Mouse (Mus musculus): ENCODE data around the gene Cwf19l1. TPM values are rescaled to one million over a fixed set of nuclear protein-coding genes. Genes with fewer than 3 reads are reported as not detected.

Cwf19l1 gene
- total and polyA plus RNA-seq, 2 experiments from 2014 or later: 10.7 to 27.3 TPM

DNA sequence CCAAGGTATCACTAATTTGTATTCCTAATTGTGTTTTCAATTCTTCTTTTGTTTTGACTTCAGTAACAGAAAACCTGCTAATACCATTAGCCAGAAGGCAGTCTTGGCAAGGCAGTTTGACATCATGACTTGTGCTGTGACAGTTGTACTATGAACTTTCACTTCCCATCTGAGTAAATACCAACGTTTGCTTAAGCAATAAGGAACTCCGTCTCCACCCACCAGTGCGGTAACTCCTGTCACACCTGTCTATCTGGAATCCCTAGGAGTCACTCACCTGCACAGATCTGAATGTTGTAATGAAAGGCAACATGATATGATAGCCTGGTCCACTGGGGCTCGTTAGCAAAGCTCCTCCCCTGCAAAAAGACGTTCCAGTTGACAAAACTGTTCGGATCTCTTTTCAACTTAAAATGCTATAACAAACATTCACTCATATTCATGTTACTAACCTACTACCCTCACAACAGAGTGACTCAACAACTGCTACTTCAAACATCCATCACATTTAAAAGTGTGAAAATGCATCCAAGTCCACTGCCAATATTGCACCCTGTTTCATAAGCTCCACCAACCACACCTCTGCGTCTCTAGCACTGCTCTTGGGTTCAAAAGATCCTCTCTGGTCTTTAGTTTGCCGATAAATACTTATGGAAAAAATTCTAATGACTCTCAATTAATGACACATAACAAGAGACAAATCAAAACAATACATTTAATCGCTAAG lies 68.2 kb downstream of the Cwf19l1 start:
- 87% methylated on average over 9 of the region's 9 CpGs for WGBS
- Histone ChIP-seq H3K4me2 (ENCODE audit: low read depth, low read length) (no peak overlapping the region; the same call in 1 of the 2 replicates), H3K36me3 (ENCODE audit: insufficient read depth, low read length) (0 out of 2 replicates have a peak, but pooled peaks cover 7% of the 10 kb centered on the region), H3K27ac (no peak overlapping the region), H3K9me3 (ENCODE audit: low read length) (no peaks in the 10 kb centered on the region), H3K4me1 (ENCODE audit: insufficient read depth, low read length) (peaks cover 6% of the 10 kb centered on the region; the same call in 1 of the 2 replicates), H3K9ac (replicated peaks; ENCODE audit: low read length) (no peak overlapping the region), H3K27me3 (ENCODE audit: insufficient read depth, low read length) (no peaks in the 10 kb centered on the region), H3K4me3 (ENCODE audit: low read length) (no peak overlapping the region)
- no peak for DNase-seq (ENCODE audit: low spot score)
- no peak for TF ChIP-seq CTCF (IDR thresholded peaks at IDR 0.05; ENCODE audit: low read depth)
- ATAC-seq: no peak

DNA sequence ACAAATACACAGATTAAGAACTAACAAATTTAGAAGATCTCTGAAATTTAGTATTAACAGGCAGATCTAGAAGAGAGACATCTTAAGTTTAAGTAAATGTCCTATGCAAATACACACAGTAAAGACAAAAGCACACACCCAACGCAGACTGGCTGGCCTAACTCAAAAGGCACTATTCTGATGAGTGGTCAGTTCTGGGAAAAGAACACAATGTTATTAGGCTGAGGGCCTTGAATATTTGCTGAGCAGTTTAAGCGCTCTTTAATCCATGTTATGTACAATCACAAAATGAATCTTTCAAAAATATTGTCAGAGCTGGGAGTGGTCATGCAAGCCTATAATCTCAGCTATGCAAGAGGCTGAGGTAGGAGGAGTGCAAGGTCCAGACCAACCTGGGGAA lies 70.9 kb downstream of the Cwf19l1 start:
- Histone ChIP-seq H3K4me1 (ENCODE audit: insufficient read depth, low read length) (peaks cover 6% of the 10 kb centered on the region; the same call in 1 of the 2 replicates), H3K27me3 (ENCODE audit: insufficient read depth, low read length) (no peaks in the 10 kb centered on the region), H3K36me3 (ENCODE audit: insufficient read depth, low read length) (peaks cover 12% of the 10 kb centered on the region), H3K9ac (replicated peaks; ENCODE audit: low read length) (no peak overlapping the region), H3K4me2 (ENCODE audit: low read depth, low read length) (no peak overlapping the region), H3K4me3 (ENCODE audit: low read length) (no peak overlapping the region), H3K9me3 (ENCODE audit: low read length) (no peaks in the 10 kb centered on the region), H3K27ac (no peak overlapping the region)
- DNase-seq (ENCODE audit: low spot score) (no peak), ATAC-seq (no peak)
- 96% methylated on average over 2 of the region's 2 CpGs for WGBS
- TF ChIP-seq CTCF (IDR thresholded peaks at IDR 0.05; ENCODE audit: low read depth): no peak

- no peak overlapping the region for H3K4me2 ChIP-seq (ENCODE audit: low read depth, low read length)
- peaks cover 6% of the 10 kb centered on the region; the same call in 1 of the 2 replicates for H3K4me1 ChIP-seq (ENCODE audit: insufficient read depth, low read length)
- WGBS: 90% methylated on average over 7 of the region's 7 CpGs
- no peak overlapping the region for H3K4me3 ChIP-seq (ENCODE audit: low read length)
- ATAC-seq: no peak
- no peaks in the 10 kb centered on the region for H3K27me3 ChIP-seq (ENCODE audit: insufficient read depth, low read length)
- peaks cover 20% of the 10 kb centered on the region for H3K36me3 ChIP-seq (ENCODE audit: insufficient read depth, low read length)
- DNase-seq (ENCODE audit: low spot score): no peak
- no peak overlapping the region for H3K9ac ChIP-seq (replicated peaks; ENCODE audit: low read length)
- H3K9me3 ChIP-seq (ENCODE audit: low read length): no peaks in the 10 kb centered on the region
- no peak overlapping the region for H3K27ac ChIP-seq
- TF ChIP-seq CTCF (IDR thresholded peaks at IDR 0.05; ENCODE audit: low read depth): no peak
Observed at GRCm38 (mm10) chr19:44063773-44064172, 71.9 kb downstream of the Cwf19l1 start.

- no peak overlapping the region for H3K4me3 ChIP-seq (ENCODE audit: low read length)
- no peaks in the 10 kb centered on the region for H3K4me1 ChIP-seq (ENCODE audit: insufficient read depth, low read length)
- DNase-seq (ENCODE audit: low spot score) (no peak), ATAC-seq (no peak)
- TF ChIP-seq CTCF (IDR thresholded peaks at IDR 0.05; ENCODE audit: low read depth): no peak
- H3K9me3 ChIP-seq (ENCODE audit: low read length): no peaks in the 10 kb centered on the region
- no peak overlapping the region for H3K27ac ChIP-seq
- no peaks in the 10 kb centered on the region for H3K27me3 ChIP-seq (ENCODE audit: insufficient read depth, low read length)
- peaks cover 29% of the 10 kb centered on the region for H3K36me3 ChIP-seq (ENCODE audit: insufficient read depth, low read length)
- H3K4me2 ChIP-seq (ENCODE audit: low read depth, low read length): no peak overlapping the region
- WGBS: 90% methylated on average over 3 of the region's 3 CpGs
- H3K9ac ChIP-seq (replicated peaks; ENCODE audit: low read length): no peak overlapping the region
Observed at GRCm38 (mm10) chr19:44060226-44060625, 75.5 kb downstream of the Cwf19l1 start.

Other genes starting within 250 kb of the Cwf19l1 start
- 12.8 and 13.3 TPM in 2 replicates for gene Dnmbp, start 195.7 kb downstream of the Cwf19l1 start, total RNA-seq (2014; rRNA removed)
- 6.5 and 7.1 TPM in 2 replicates for gene Dnmbp, start 195.7 kb downstream of the Cwf19l1 start, polyA plus RNA-seq (2015; fragmentation: Nextera tagmentation; extraction: Ambion mirVana)
- 0.43 and 0.84 TPM in 2 replicates for gene Cpn1, start 149.3 kb downstream of the Cwf19l1 start, total RNA-seq (2014; rRNA removed)
- 0.43 and 0.58 TPM in 2 replicates for gene Cpn1, start 149.3 kb downstream of the Cwf19l1 start, polyA plus RNA-seq (2015; fragmentation: Nextera tagmentation; extraction: Ambion mirVana)
- gene Cyp2c23, start 106.7 kb downstream of the Cwf19l1 start, total RNA-seq (2014; rRNA removed): not detected in 2 replicates
- gene Cyp2c23, start 106.7 kb downstream of the Cwf19l1 start, polyA plus RNA-seq (2015; fragmentation: Nextera tagmentation; extraction: Ambion mirVana): not detected in 2 replicates
- gene Erlin1, start 66.1 kb downstream of the Cwf19l1 start, total RNA-seq (2014; rRNA removed): 6.4 and 7.9 TPM in 2 replicates
- 13.8 and 14.4 TPM in 2 replicates for gene Erlin1, start 66.1 kb downstream of the Cwf19l1 start, polyA plus RNA-seq (2015; fragmentation: Nextera tagmentation; extraction: Ambion mirVana)
- gene Chuk, start 28.4 kb downstream of the Cwf19l1 start, total RNA-seq (2014; rRNA removed): 38.3 and 43.3 TPM in 2 replicates
- gene Chuk, start 28.4 kb downstream of the Cwf19l1 start, polyA plus RNA-seq (2015; fragmentation: Nextera tagmentation; extraction: Ambion mirVana): 32.7 and 33.8 TPM in 2 replicates
- gene Bloc1s2, start 10.6 kb upstream of the Cwf19l1 start, total RNA-seq (2014; rRNA removed): 31.9 and 32.0 TPM in 2 replicates
- gene Bloc1s2, start 10.6 kb upstream of the Cwf19l1 start, polyA plus RNA-seq (2015; fragmentation: Nextera tagmentation; extraction: Ambion mirVana): 187 and 188 TPM in 2 replicates
- gene Pkd2l1, start 56.6 kb upstream of the Cwf19l1 start, total RNA-seq (2014; rRNA removed): 0.84 and 1.1 TPM in 2 replicates
- gene Pkd2l1, start 56.6 kb upstream of the Cwf19l1 start, polyA plus RNA-seq (2015; fragmentation: Nextera tagmentation; extraction: Ambion mirVana): 0.33 and 0.69 TPM in 2 replicates
- 0.31 and 2.7 TPM in 2 replicates for gene Scd3, start 67.4 kb upstream of the Cwf19l1 start, total RNA-seq (2014; rRNA removed)
- gene Scd3, start 67.4 kb upstream of the Cwf19l1 start, polyA plus RNA-seq (2015; fragmentation: Nextera tagmentation; extraction: Ambion mirVana): 4.7 and 4.8 TPM in 2 replicates
- gene Scd2, start 157.8 kb upstream of the Cwf19l1 start, total RNA-seq (2014; rRNA removed): 1,071 and 1,235 TPM in 2 replicates
- 274 and 291 TPM in 2 replicates for gene Scd2, start 157.8 kb upstream of the Cwf19l1 start, polyA plus RNA-seq (2015; fragmentation: Nextera tagmentation; extraction: Ambion mirVana)
- 0.84 and 1.5 TPM in 2 replicates for gene Scd4, start 197.2 kb upstream of the Cwf19l1 start, total RNA-seq (2014; rRNA removed)
- gene Scd4, start 197.2 kb upstream of the Cwf19l1 start, polyA plus RNA-seq (2015; fragmentation: Nextera tagmentation; extraction: Ambion mirVana): 0.09 and 0.16 TPM in 2 replicates

All from hindbrain, postnatal 0 days (tissue).